Mouse (Mus musculus) 3T3-L1 (cell line): ENCODE measurements around the gene Csnk1e.

Source experiments
- DNase-seq: peaks from one replicate; pipeline ENCODE4 v3.0.0-alpha.2; 2015; ENCODE audit warnings: low read depth, low spot score

The Csnk1e gene

DNA sequence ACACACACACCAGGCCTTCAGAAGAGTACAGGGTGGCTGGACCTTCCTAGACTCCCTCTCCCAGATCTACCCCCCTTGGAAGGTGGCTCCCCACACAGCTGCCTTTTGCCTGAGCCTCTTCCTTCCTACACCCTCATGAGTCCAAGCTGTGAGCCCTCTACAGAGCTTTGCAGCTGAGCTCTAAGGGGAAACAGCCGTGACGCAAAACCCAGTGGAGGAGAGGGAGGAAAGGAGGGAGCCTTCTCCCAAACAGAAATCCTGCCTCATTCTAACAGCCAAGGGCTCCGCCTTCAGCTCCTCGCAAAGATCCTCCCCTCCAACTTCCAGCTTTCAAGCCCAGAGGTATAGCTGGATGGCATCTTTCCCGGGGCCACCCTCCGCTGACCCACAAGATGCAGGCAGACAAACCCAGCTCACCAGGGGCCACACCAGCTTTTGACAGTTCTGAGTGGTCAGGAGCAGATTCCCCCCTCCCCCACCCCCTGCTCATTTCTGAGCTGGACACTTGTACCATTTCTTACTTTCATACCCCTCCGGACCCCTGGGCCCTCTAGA is 11.4 kb downstream of the Csnk1e start:
- no peak for DNase-seq

DNA sequence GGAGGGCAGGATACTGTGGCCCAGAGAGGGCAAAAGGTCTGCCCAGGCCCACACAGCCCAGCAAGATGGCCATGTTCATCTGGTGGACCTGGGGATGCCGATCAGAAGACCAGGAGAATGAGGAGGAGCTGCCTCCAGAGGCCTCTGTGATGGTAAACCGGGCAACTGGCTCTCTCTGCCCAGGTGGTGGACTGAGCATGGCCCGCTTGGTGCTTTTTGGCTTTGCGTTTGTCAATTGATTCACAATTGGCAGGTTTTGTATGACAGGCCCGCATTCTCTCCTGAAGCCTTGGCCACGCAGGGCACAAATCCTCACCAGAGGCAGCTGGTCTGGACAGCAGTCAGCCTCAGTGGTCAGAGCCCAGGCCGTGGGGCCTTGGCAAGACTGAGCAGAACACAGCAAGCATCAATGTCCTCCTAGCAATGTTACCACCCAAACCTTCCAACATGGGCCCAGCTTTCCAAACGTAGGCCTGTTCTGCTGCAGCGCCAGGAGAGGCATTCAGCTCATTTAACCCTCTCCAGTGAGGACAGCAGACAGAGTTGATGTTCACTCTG is 12.3 kb downstream of the Csnk1e start:
- DNase-seq, result no peak

DNA sequence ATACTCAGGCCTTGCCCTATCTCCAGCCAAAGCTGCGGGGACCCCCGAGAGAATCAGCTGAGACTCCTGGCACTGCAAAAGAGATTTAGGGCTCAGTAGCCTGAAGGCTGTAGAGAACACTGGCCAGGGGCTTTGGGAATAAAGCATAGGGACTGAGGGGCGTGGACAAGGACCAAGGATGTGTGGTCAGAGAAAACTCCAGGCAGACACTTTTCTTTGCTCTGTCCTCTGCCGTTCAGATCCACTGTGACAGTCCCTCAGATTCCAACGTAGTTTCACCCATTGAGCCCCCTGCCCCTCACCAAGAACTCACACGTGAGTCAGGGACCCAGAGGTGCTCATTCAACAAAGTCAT is 13.1 kb downstream of the Csnk1e start:
- no peak for DNase-seq

DNA sequence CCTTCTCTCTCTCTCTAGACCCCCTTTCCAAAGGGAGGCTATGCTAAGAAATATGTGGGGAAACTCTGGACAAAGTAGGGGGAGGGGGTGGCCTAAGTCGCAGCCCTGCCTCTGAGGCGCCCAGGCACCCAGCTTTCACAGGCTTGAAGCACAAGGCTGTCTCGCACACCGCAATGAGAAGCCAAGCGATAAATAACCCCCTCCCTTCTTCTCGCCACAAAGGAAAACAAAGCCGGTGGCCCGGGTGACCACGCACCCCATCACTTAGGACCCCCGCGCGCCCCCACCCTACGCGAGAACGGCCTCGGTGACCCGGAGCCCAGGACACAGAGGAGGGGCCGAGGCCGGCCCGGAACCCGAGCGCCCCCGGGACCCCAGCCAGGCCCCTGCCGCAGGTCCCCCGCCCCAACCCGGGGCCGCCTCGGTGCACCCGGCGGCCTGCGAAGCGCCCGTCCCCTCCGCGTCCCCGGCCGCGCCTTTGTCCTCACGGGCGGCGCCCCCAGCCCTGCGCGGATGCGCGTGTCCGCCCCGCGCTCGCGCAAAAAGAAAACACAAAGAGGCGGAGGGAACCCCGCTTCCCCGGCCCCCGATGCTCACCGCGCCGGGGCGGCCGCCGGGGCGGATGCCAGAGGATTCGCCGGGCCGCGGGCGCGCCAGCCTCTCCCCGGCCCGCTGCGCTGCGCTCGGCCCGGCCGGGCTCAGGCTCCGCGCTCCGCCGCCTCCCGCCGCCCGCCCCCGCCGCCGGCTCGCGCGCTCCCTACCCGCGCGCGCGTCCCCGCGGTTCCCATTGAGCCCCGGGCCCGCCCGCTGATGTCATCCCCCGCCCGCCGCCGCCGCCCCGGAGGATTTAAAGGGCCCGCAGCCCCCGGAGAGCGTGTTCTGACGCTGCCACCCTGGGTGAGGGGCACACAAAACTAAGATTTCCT is 13.8 kb downstream of the Csnk1e start:
- peak; percentile 54 for DNase-seq

DNA sequence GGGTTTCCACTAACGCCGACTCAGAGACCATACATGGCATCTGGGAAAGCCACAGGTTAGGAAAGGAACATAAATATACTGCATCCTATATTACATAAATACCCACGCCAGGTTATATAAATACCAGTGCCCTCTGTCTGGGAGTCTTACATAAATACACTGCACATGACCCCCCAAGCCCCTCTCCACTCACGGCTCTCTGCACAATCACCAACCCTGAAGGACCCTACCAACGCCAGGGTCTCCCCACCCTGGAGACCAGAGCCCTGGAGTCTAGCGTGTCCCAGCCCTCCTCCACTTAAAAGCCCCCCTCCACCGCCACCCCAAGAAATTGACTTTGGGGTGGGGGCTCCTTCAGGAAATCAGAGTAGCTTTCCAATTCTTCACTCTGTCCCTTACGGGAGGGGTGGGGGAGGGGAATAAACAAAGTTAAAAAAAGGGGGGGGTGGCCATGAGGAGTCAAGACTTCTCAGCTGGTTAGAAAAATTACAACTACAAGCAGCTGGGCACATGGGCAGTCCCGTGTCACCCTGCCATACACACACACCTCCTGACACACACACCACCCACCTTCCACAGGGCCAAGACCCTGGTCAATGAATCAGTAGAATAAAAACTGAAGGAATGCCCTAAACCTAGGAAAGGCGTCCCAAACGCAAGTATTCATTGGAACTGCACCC is 14.6 kb downstream of the Csnk1e start:
- peak; percentile 46 for DNase-seq

DNA sequence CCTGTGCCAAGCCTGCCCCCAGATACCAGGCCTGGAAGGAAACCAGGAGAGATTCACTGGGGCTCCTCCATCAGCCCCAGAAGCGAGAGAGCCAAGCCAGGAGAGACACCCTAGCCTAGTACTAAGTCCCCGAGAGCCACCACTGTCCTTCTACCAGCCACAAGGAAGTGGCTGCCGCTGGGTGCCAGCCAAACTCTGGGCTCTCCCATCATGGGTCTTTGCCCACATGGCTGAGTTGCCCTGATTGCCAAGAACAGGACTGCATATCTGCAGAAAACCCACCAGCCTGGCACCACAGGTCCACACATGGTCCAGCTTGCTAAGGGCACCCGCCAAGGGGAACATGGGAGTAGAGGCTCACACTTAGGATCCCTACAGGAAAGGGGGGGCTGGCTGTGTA is 15.1 kb downstream of the Csnk1e start:
- DNase-seq, result no peak

DNA sequence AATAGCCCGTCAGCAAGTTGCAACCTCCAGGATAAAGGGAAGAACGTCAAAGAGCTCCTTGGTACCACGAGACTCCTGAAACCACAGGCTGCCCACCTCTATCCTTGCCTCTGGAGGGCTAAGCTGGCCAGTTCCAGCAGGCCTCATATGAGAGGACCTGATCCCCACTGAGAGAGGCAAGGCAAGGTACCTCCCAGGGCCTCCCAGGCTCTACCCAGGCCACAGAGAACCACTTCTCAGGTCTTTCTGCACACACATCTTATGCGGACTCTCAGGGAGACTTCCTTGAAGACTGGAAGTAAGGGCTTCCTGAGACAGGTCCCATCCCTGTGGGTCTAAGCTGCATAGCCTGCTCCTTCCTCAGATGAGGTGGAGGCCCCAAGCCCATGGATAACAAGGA is 16.0 kb downstream of the Csnk1e start:
- DNase-seq, result no peak

DNA sequence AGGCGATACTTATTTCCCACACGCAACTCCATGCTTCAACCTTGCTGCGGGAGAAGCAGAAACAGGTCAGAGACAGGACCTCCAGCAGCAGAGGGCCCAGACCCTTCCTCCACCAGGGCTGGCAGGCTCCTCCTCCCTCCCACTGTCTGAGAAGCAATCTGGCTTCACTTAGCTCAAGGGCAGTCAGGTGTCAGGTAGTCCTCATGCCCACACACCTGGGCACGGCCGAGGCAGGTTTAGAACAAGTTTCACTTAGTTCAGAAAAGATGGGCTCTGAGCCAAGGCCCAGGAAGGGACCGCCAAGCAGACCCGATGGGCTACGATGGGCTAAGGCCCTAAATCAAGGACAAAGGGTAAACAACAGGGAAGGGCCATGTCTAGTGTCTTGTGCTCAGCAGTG is 16.6 kb downstream of the Csnk1e start:
- DNase-seq, result no peak

DNA sequence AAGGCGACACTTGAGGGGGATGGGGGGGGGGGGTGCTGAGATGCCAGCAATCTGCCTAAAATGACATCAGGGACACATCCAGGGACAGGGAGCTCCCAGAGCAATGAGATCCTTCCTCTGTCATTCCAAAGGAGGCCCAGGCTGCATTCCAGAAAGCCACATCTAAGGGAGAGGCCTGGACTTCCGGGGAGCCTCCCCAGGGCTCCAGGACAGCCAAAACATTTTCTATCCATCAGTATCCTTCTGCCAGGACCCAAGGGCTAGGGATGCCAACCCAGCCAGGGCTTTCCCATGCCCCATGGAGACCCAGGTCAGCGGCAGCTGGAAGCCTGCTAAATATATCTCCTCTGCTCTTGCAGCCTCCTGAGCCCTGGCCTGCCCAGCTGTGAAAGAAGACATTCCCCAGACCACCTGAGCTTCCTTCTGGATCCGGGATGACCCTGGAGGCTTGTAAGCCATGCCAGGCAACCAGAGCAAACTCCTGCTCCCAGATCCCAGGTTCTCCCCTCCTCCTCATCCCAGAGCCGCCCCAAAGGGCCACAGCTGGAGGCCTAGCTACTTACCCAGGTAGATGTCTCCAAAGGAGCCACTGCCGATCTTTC is 17.1 kb downstream of the Csnk1e start:
- DNase-seq, result peak; percentile 47

DNA sequence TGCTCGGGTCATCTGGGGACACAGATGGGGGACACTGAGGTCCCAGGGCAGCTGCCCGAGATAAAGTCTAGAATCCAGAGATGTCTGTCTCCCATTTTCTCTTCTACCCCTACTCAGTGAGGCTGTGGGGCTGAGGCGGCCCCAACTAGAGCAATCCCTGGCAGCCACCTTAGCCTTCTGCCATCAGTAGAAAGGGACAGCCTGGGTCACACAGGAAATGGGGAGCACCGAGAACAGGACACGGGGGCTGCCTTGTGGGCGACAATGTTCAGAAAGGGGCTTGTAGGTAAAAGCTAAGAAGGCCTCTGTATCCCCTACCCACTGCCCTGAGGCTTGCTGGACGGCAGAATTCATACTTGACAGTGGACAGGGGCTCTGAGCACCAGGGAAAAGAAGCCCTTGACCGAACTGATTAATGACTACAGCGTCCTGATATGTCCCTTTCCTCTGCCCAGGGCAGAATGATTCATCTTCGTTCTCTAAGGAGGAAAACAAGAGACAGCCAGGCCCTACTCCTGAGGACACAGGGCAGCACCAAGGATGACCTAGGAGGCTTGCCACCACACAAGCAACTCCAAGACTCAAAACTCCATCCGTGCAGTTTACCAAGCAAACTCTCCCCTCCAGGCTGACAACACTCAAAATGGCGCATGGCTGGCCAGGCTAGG is 17.7 kb downstream of the Csnk1e start:
- DNase-seq, result no peak

DNA sequence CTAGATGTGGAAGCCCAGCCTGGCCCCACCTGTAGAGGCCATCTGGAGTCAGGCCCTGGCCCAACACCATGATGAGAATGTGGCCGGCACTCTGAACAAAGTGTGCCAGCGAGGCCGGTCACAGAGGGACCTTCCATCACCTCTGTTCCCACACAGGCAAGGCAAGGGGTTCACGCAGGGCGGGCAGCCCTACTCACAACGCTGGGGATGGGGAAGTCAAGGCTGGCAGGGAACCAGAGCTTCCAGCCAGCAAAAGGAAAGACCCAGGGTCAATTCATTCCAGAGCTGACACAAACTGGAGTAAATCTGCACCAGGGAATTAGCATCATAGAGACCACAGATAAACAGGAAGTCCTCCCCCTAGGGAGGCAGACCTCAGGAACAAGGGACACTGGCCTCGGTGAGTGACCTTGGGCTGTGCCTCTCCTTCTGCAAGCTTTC is 18.9 kb downstream of the Csnk1e start:
- no peak for DNase-seq

DNA sequence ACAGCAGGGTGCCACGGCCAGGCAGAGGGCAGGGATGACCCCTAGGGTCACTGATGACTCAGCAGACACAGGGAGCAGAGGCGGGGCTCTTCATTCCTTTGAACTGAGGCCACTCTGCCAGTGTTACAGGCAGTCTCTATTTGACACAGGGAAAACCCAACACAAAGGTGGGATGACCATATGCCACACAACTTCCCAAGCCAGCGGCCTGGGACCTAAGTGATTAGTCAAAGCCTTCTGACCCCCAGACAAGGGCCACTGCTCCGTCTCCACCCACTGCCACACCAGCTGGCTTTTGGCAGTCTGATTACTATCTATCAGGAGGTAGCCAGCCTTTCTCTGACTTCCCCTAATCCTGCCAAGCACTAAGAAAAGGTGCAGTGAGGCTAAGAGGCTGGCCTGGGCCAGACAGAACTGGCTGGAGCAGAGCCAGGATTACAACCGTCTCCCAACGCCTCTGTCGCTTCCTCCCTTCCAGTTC is 20.1 kb downstream of the Csnk1e start:
- DNase-seq, result peak; percentile 46

DNA sequence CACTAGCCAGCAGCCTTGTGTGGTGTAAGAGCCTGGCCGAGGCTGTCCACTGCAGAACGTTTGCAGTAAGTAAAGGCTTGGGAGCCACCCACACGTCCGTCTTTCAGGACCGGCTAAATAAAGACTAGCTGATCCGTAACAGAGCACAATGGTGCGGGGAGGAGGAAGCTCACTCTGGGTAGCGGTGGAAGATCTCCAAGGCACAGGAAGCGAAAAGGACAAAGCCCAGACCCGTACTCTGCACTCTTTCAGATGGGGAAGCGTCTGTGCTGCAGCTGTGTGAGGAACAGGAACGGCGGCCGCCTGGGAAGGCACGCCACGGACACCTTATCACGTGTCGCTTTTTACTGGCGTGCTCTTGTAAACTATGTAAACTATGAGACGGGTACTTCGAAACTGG is 22.5 kb downstream of the Csnk1e start:
- DNase-seq, result no peak

DNA sequence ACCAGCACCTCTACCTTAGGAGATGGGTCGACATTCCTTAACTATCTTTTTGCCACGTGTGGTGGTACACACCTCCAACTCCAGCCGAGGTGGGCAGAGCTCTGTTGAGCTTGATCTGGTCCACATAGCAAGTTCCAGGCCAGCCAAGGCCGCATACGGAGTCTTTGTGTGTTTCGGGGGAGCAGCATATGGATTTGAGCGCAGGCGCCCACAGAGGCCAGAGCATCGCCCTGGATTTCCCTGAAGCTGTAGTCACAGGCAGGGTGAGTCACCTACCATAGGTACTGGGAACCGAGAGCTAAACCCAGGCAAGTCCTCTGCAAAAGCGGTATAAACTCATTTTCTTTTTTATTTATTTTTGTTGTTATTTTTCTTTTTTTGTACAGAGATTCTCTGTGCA is 23.0 kb downstream of the Csnk1e start:
- no peak for DNase-seq

DNA sequence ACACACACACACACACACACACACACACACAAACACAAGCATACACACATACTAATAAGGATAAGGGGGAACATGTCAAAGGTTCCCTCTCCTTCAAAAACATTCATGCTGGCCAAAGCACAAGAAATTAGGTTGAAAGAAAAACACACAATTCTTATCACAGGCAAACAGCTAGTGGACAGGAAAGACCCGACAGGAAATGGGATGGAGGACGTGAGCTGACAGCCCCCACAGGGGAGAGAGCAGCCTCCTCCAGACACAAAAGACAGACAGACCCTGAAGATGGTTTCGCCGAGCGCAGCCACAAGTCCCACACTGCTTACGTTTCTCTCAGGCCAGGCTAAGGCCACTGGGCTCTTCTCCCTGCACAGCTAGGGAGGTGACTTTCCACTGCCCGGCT is 23.4 kb downstream of the Csnk1e start:
- DNase-seq, result no peak

DNA sequence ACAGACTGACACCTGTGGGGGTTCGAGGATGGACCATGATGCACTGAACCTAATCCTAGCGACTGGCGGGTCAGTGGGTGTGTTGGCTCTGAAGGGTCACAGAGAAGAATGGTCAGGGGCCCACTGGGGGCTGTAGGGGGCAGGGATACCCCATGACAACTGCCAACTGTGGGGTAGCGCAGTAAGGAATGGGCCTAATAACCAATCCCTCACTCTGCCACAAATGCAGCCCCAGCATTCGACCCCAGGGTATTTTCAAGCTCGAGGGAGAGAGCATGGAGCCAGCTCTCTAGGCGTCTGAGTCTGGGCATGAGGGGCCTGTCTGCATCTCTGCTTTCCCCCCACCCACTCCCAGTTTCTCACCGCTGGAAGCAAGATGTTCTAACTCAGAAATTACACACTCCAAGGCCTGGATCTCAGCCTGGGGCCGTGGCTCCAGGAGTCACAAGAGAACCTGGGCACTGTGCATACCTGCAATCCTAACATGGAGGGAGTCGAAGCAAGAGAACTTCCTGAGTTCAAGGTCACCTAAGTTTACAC is 24.8 kb downstream of the Csnk1e start:
- DNase-seq, result no peak

DNA sequence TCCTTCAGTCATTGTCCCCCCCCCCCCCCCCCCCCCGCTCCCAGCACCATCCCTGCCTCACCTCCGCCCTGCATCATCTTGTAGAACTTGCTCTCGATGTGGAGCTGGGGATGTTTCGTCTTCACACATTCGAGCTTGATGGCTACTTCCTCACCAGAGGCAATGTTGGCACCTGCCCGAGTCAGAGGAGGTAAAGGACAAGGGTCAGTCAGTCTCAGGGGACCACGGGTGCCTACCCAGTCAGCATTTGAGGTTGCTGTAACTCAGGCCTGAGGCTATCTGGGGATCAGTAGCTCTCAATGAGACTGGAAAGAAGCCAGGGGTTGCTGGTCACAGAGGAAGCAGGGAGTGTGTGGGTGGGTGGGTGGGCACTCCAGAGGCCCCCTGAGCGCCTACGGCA is 25.4 kb downstream of the Csnk1e start:
- DNase-seq, result no peak

DNA sequence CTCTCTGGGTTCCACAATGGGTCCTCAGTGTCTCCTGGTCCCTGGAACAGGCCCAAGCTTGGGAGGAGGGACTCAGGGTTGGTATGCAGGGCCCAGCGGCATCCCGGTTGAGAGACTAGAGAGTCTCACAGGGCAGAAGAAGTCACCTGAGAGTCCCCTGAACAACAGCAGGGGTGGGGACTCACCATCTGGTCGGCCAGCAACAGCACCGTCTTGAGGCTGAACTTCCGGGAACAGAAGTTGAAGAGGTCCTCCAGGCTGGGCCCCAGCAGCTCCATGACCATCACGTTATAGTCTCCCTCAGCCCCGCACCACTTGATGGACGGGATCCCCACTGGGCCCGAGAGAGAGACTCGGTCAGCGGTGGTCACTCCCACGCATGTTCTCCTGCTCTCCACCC is 25.8 kb downstream of the Csnk1e start:
- no peak for DNase-seq

DNA sequence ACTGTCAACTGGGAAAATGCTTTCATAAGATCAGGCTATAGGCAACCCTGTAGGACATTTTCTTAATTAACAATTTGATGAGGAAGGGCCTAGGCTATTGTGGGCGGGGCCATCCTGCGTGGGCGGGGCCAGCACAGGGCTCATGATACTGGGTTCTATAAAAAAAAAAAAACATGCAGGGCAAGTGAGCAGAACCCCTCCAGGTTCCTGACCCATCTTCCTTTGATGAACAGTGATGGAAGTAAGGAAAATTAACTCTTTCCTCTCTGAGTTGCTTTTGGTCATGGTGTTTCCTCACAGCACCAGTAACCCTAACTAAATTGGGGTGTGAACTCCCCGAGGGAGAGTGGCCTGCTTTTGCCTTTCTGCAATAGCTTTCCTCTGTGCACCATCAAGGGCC is 26.8 kb downstream of the Csnk1e start:
- no peak for DNase-seq

DNA sequence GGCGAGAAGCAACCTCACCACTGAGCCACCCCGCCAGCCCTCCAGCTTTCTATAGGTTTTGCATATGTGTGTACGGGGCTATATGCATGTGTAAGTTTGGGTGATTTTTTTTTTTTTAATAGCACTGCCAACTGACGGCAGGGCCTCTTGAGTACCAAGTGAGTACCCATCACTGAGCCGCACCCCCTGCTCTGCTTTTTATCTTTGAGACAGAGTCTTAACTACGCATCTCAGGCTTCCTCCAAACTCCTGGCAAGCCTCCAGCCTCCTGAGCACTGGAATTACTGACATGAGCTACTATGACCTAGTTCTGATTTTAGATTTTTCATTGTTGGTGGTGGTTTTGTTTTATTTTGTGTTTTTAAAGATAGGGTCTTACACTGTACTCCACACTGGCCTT is 27.9 kb downstream of the Csnk1e start:
- no peak for DNase-seq

DNA sequence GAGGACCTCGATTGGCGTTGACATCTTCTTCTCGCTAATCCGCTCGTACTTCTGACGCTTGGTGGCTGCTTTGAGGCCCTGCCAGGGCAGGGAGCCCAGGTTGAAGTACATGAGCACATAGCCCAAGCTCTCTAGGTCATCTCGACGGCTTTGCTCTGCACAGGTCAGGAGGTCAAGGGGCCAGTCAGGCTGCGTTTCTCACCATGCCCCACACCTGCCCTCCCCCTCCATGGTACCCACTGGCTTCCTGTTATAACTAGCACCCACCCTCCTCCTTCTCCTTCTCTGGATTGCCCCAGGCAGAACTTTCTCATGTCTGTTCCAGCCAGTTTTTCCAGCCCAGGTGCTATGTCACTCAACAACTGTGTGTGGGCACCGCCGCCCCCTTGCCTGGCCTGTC is 29.9 kb downstream of the Csnk1e start:
- no peak for DNase-seq
